Mouse (Mus musculus) erythroblast, embryonic 14.5 days (primary cell): Measurements from ENCODE around the gene Afmid.

ENCODE experiments used
- GATA1 ChIP-seq: IDR thresholded peaks from 2 replicates; pipeline ENCODE4 v1.6.1; 2012; ENCODE audit warnings: low read length, inconsistent platforms, mixed read lengths
- TAL1 ChIP-seq: IDR thresholded peaks from 3 replicates; pipeline ENCODE4 v1.6.1; 2012; ENCODE audit warnings: low read length, inconsistent platforms, mixed read lengths

GRCm38 (mm10) chr11:117796954-117797353 lies 28.8 kb upstream of the Afmid start:
- TF ChIP-seq TAL1 (no peak), GATA1 (no peak)
